Mouse (Mus musculus) megakaryocyte, embryonic 14.5 days (primary cell): ENCODE data around the gene Nr1d2.

Experiments used
- FLI1 ChIP-seq: IDR thresholded peaks from 2 replicates; pipeline ENCODE4 v1.6.1; 2012; ENCODE audit warnings: low read length, inconsistent platforms, mixed read lengths
- GATA1 ChIP-seq: IDR thresholded peaks from 3 replicates; pipeline ENCODE4 v1.6.1; 2012; ENCODE audit warnings: mixed read lengths, low read length, inconsistent platforms, borderline replicate concordance

DNA sequence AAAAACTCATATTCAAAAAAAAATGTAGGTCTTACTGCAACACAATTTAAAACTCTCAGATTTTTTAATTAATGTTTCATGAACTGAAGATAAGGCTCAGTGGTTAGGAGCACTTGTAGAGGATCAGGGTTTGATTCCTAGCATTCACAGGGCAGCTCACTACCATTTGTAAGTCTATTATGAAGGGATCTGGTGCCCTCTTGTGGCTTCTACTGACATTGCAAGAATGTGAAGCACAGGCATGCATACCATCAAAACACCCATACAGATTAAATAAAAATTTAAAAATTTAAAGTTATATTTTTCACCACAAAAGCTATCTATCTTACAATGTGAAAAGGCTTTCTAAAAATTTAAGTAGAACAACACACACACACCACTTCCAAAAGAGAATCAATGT, 71.9 kb downstream of the Nr1d2 start:
- TF ChIP-seq GATA1: no peak
- no peak for TF ChIP-seq FLI1
